In the genomic region with DNA sequence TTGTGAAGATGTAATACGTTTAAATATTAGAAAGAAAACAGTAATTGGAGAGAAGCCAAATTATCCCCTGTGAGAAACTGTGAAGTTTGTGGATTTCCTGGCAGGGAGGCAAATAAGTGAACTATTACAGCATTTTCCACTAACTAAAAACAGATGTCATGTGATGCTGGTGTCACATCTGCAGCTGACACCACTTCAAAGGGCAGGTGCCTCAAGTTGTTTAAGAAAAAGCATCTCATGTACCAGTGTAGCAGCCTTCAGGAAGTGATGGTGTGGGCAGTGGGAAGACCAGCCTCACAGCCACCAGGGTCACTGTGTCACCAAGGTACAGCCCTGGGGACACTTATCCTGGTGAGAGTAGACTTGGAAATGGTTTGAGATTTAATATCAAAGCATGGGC, we compare ENCODE assay signal across 14 mouse cellular contexts.
DNase-seq lines count a peak whose midpoint lies in the region; ATAC-seq and TF ChIP-seq lines count a peak whose summit lies in the region.
"Had no signal": no experiment of that assay in that cellular context is flagged by ENCODE, and none has a peak within 500 bp of the region (broad histone marks: within the 10 kb centered on the region; RNA-seq: fewer than 3 reads in every experiment).

No protein-coding gene starts in this region.

- no peaks in the 10 kb centered on the region for H3K36me3 ChIP-seq in limb, embryonic 14.5 days (ENCODE audit: control insufficient read depth, insufficient read depth, low read length)
- H3K36me3 ChIP-seq in kidney, embryonic 15.5 days: no peaks in the 10 kb centered on the region
- H3K36me3 ChIP-seq: limb, embryonic 15.5 days; neural tube, embryonic 15.5 days had no signal

- CTCF ChIA-PET in Patski (lab: Charles Lee): no interaction called here

- in situ Hi-C loops in Patski (cut with MboI; ENCODE audit: low pct_unique_long_range_greater_than_20kb): no loop called here

- POLR2A ChIA-PET in Patski (lab: Charles Lee): no interaction called here

- peaks cover 6% of the 10 kb centered on the region for H3K27me3 ChIP-seq in Patski
- H3K27me3 ChIP-seq in limb, embryonic 14.5 days (ENCODE audit: control insufficient read depth, insufficient read depth, low read length): no peaks in the 10 kb centered on the region
- H3K27me3 ChIP-seq in kidney, embryonic 15.5 days: no peaks in the 10 kb centered on the region
- H3K27me3 ChIP-seq: limb, embryonic 15.5 days; neural tube, embryonic 15.5 days had no signal

- ATAC-seq in Patski: no peak
- ATAC-seq in limb, embryonic 14.5 days (ENCODE audit: low FRiP score, low read depth): no peak
- ATAC-seq in kidney, embryonic 15.5 days (replicated peaks; ENCODE audit: low FRiP score): no peak

- H3K4me1 ChIP-seq in limb, embryonic 14.5 days (ENCODE audit: control insufficient read depth, insufficient read depth, low read length): no peaks in the 10 kb centered on the region
- H3K4me1 ChIP-seq in kidney, embryonic 15.5 days: no peaks in the 10 kb centered on the region
- H3K4me1 ChIP-seq: limb, embryonic 15.5 days; neural tube, embryonic 15.5 days had no signal

- H3K4me3 ChIP-seq in limb, embryonic 14.5 days (replicated peaks; ENCODE audit: low read length): no peak overlapping the region
- H3K4me3 ChIP-seq in kidney, embryonic 15.5 days (replicated peaks): no peak overlapping the region
- H3K4me3 ChIP-seq: limb, embryonic 15.5 days; neural tube, embryonic 15.5 days had no signal

- no peak overlapping the region for H3K27ac ChIP-seq in limb, embryonic 14.5 days (replicated peaks; ENCODE audit: low read depth, low read length)
- H3K27ac ChIP-seq in kidney, embryonic 15.5 days: no peak overlapping the region
- H3K27ac ChIP-seq: limb, embryonic 15.5 days; neural tube, embryonic 15.5 days had no signal

- peak; percentile 17 for DNase-seq in embryo, embryonic 10 days (ENCODE audit: low spot score)
- no peak for DNase-seq in embryo, embryonic 9.5 days (ENCODE audit: extremely low spot score)
- peak; percentile 4 for DNase-seq in Patski (ENCODE audit: low read depth, low spot score)
- DNase-seq in limb, embryonic 14.5 days (ENCODE audit: low spot score): peak; percentile 29
- peak; percentile 93 for DNase-seq in thymus, postnatal 0 days (ENCODE audit: low spot score)
- no peak for DNase-seq in layer of hippocampus, adult 9-10 months (ENCODE audit: low spot score)
- DNase-seq in layer of hippocampus, adult 9-11 months: no peak
- DNase-seq: cerebellum, adult 9-11 months; heart, adult 18-20 months; heart, postnatal 4 days; kidney, adult 18-20 months had no signal

- no peak for TF ChIP-seq POLR2A in limb, embryonic 14.5 days (IDR thresholded peaks at IDR 0.05; ENCODE audit: borderline replicate concordance, extremely low read depth, insufficient read depth, insufficient read length)

- no peak overlapping the region for H3K9ac ChIP-seq in limb, embryonic 14.5 days (ENCODE audit: low read depth, low read length, severe bottlenecking)
- H3K9ac ChIP-seq in kidney, embryonic 15.5 days: no peak overlapping the region
- H3K9ac ChIP-seq: limb, embryonic 15.5 days; neural tube, embryonic 15.5 days had no signal

- no peak for TF ChIP-seq CTCF in Patski (IDR thresholded peaks at IDR 0.05)

- H3K9me3 ChIP-seq in limb, embryonic 14.5 days (ENCODE audit: control insufficient read depth, low read length): no peaks in the 10 kb centered on the region
- H3K9me3 ChIP-seq in kidney, embryonic 15.5 days (replicated peaks): no peaks in the 10 kb centered on the region
- H3K9me3 ChIP-seq: limb, embryonic 15.5 days; neural tube, embryonic 15.5 days had no signal

- WGBS in limb, embryonic 14.5 days: 11% methylated on average over 1 of the region's 1 CpGs
- 44% methylated on average over 1 of the region's 1 CpGs for WGBS in kidney, embryonic 15.5 days

- no peak overlapping the region for H3K4me2 ChIP-seq in limb, embryonic 14.5 days (replicated peaks; ENCODE audit: low read depth, low read length, severe bottlenecking)
- no peak overlapping the region for H3K4me2 ChIP-seq in kidney, embryonic 15.5 days
- H3K4me2 ChIP-seq: limb, embryonic 15.5 days; neural tube, embryonic 15.5 days had no signal

Comparison
In these comparisons a context has a peak if more than half of its experiments do, and no peak if none do; other contexts are left out.
1. DNase-seq: peak in embryo, embryonic 10 days (single experiment), Patski (single experiment), limb, embryonic 14.5 days (single experiment) and thymus, postnatal 0 days (single experiment); none in embryo, embryonic 9.5 days (single experiment), layer of hippocampus, adult 9-10 months (single experiment) and layer of hippocampus, adult 9-11 months (single experiment).